Mouse (Mus musculus) CH12F3 (cell line): ENCODE results near the gene Gpr88.

ENCODE experiments used
- in situ Hi-C: fragments of 300-500 bp; cut with MboI; formaldehyde crosslinking; loops from 2 replicates; pipeline ENCODE4 v1.14.3; 2020; ENCODE audit warnings: low sequenced_read_pairs

Gene Gpr88

GRCm38 (mm10) chr3:116253077-116253531 is at the start of gene Gpr88:
TSS of gene Gpr88 (minus strand) at chr3:116253503.
- in situ Hi-C loops, result no loop called here

GRCm38 (mm10) chr3:116302581-116302980 is 49.3 kb upstream of the Gpr88 start:
- in situ Hi-C loops, result no loop called here

GRCm38 (mm10) chr3:116301754-116302153 is 48.5 kb upstream of the Gpr88 start:
- in situ Hi-C loops, result no loop called here

GRCm38 (mm10) chr3:116298727-116299126 is 45.4 kb upstream of the Gpr88 start:
- in situ Hi-C loops, result no loop called here

- in situ Hi-C loops, result no loop called here
These were observed 44.7 kb upstream of the Gpr88 start for GRCm38 (mm10) chr3:116298003-116298402.

GRCm38 (mm10) chr3:116297170-116297569 is 43.9 kb upstream of the Gpr88 start:
- in situ Hi-C loops, result no loop called here

- in situ Hi-C loops, result no loop called here
These were observed 36.9 kb upstream of the Gpr88 start for GRCm38 (mm10) chr3:116290041-116290815.

DNA sequence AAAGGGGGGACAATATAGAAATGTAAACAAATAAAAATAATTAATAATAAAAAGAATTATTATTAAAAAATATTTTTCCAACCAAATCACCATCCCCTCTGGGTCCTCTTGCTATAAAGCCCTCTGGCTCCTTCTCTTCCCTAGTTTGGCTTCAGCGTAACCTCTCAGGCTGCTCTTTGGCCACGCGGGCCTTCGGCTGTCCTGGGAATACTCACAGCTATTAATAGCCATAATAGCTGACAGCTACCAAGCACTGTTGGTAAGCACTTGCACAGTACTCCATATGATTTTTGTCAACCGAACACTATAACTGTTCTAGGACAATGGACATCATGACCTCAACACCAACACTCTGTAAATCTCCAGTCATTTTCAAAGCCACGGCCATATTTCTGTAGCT is 35.5 kb upstream of the Gpr88 start:
- in situ Hi-C loops, result no loop called here

GRCm38 (mm10) chr3:116284735-116285134 is 31.4 kb upstream of the Gpr88 start:
- in situ Hi-C loops, result no loop called here

- in situ Hi-C loops, result no loop called here
These were observed 30.7 kb upstream of the Gpr88 start for GRCm38 (mm10) chr3:116283996-116284395.

- in situ Hi-C loops, result no loop called here
These were observed 28.4 kb upstream of the Gpr88 start for GRCm38 (mm10) chr3:116281663-116282062.

DNA sequence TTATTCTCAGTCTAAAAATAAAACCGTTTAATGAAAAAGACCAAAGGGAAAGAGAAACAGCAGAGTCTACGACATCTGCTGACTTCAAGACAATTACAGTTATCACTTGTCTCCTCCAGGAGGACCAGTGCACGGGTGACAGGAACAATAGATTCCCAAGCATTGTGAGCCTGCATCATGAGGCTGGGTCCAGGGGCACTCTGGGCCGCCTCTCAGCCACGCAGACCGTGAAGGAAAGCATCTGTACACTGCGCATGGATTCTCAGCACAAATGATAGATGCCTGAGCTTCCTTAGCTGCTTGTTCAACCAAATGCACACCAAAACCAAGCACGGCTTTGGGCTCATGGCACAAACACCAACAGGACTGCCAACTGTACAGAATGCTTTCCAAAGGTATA is 23.8 kb upstream of the Gpr88 start:
- in situ Hi-C loops, result no loop called here

DNA sequence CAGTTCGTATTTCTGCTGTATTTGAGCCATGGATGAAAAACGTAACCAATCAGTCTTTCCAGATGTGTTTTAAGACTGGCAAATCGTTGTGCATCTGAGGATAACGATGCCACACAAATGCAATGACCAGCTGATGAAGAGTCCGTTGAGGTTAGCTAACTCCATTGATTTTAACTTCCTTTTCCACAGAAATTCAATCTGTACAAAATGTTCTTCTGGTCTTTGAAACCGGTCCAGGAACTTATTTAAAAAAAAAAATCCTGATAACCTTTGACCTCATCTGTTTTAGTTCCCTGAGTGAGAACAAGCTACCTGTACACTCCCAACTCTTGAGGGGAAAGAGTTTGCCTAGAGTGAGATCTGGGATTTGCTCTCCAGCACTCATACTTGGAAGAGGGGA is 18.4 kb upstream of the Gpr88 start:
- in situ Hi-C loops, result no loop called here

GRCm38 (mm10) chr3:116267036-116267654 is 13.8 kb upstream of the Gpr88 start:
- in situ Hi-C loops, result no loop called here

DNA sequence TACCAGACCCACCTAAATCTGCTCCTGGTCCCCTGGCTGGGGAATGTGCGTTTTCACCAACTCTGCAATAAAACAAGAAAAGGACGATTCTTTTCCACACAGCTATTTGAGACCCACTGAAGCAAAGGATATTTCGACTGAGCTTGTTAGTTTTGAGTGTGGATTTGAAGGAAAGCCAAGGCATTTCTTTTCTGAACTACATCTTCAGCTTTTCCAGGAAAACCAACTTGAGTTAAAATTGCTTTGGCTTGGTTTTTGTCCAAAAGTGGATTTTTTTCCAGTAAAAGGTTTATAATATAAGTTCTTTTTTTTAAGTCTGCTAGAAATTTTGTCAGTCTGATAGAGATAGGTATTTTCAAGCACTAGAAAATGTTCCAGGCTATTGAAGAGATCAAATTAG is 13.1 kb upstream of the Gpr88 start:
- in situ Hi-C loops, result no loop called here

- in situ Hi-C loops, result no loop called here
These were observed 10.7 kb upstream of the Gpr88 start for GRCm38 (mm10) chr3:116263977-116264376.

DNA sequence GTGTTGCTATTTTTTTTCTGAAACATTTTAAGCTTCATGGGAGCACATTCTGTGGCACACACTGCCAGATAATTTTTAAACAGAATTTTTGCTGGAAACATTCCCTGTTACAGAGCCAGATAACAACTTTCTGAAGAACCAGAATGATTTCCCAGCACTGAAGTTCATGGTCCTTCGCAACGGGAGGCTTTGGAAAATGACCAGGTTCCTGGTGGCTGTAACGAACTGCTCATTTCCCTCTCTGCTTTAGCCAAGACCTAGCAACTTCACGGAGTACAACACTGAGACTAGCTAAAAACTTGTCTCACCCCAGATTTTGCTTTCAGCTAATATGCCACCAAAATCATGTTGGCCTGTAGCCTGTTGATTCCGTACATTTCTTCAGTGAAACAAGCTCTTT is 9.8 kb upstream of the Gpr88 start:
- in situ Hi-C loops, result no loop called here

DNA sequence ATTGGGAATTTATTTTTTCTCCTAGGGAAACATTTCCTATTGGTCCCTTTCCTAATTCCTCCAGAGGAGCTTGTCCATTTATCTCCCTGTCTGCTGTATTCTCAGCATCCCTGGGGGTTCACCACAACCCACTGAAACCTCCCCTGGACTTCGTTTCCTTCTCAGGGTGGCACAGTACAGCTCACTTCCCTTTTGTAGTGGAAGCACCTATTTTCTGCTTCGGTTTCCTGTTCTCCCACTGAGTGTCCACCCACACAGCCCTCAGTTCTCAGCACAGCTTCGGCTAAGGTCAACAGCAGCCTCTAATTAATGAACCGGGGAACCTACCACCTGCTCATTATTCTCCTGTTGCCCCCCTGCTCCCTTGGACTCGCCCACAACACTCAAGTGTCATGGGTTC is 2.8 kb upstream of the Gpr88 start:
- in situ Hi-C loops, result no loop called here

GRCm38 (mm10) chr3:116252255-116253040 is 855 bp downstream of the Gpr88 start:
- in situ Hi-C loops, result no loop called here

GRCm38 (mm10) chr3:116251481-116252254 is 1.6 kb downstream of the Gpr88 start:
- in situ Hi-C loops, result no loop called here

- in situ Hi-C loops, result loop anchor here (25.0 kb wide), 1 partner anchor 212 kb away; no protein-coding TSS in a partner anchor
These were observed 4.3 kb downstream of the Gpr88 start for GRCm38 (mm10) chr3:116249026-116249425.
